Mouse (Mus musculus) hindbrain, embryonic 13.5 days (tissue): ENCODE results near the gene Fam83b. TPM values are rescaled to one million over a fixed set of nuclear protein-coding genes. Genes with fewer than 3 reads are reported as not detected.
A peak's percentile ranks its signal among the peaks of the same experiment; 100 is the strongest.

Experiments
- ATAC-seq: fragments of 200-750 bp; cut with Nextera tagmentation; 2 replicates; pipeline ENCODE4 v1.8.0; 2017; ENCODE audit warnings: moderate TSS enrichment; ENCODE audit not compliant: low FRiP score
- H3K27ac ChIP-seq: fragments of 300-500 bp; sonication (generic); 2 replicates; pipeline ENCODE4 v1.5.1; 2015; ENCODE audit warnings: inconsistent platforms, mild to moderate bottlenecking, moderate library complexity
- H3K27me3 ChIP-seq: fragments of 300-500 bp; sonication (generic); 2 replicates; pipeline ENCODE4 v1.6.1; 2015; ENCODE audit warnings: mild to moderate bottlenecking, inconsistent platforms
- H3K36me3 ChIP-seq: fragments of 300-500 bp; sonication (generic); 2 replicates; pipeline ENCODE4 v1.6.1; 2015; ENCODE audit warnings: mild to moderate bottlenecking, inconsistent platforms
- H3K4me1 ChIP-seq: fragments of 300-500 bp; sonication (generic); replicated peaks from 2 replicates; pipeline ENCODE4 v1.6.1; 2015; ENCODE audit warnings: inconsistent platforms
- H3K4me2 ChIP-seq: fragments of 300-500 bp; sonication (generic); 2 replicates; pipeline ENCODE4 v1.6.1; 2015; ENCODE audit warnings: inconsistent platforms, mild to moderate bottlenecking, moderate library complexity
- H3K4me3 ChIP-seq: fragments of 300-500 bp; sonication (generic); 2 replicates; pipeline ENCODE4 v1.5.1; 2015; ENCODE audit warnings: mild to moderate bottlenecking, inconsistent platforms
- H3K9ac ChIP-seq: fragments of 300-500 bp; sonication (generic); 2 replicates; pipeline ENCODE4 v1.6.1; 2015; ENCODE audit warnings: mild to moderate bottlenecking, inconsistent platforms
- H3K9me3 ChIP-seq: fragments of 300-500 bp; sonication (generic); 2 replicates; pipeline ENCODE4 v1.6.1; 2016; ENCODE audit warnings: inconsistent platforms
- WGBS: fragments of 180-500 bp; shearing (Covaris S2); methylation state at CpG from one replicate; pipeline ENCODE4 v1.1.7; 2015; 5-methylcytosine and 5-hydroxymethylcytosine counted together
- polyA plus RNA-seq: library from polyadenylated mRNA; unstranded; fragments of >200 nt; fragmentation: Nextera tagmentation; extraction: Ambion mirVana; gene quantifications from 2 replicates; pipeline ENCODE4 v1.2.1, GENCODE M21; 2015

The Fam83b gene
- polyA plus RNA-seq = 0.06 TPM in 1 of 2 replicates, not detected in the other

DNA sequence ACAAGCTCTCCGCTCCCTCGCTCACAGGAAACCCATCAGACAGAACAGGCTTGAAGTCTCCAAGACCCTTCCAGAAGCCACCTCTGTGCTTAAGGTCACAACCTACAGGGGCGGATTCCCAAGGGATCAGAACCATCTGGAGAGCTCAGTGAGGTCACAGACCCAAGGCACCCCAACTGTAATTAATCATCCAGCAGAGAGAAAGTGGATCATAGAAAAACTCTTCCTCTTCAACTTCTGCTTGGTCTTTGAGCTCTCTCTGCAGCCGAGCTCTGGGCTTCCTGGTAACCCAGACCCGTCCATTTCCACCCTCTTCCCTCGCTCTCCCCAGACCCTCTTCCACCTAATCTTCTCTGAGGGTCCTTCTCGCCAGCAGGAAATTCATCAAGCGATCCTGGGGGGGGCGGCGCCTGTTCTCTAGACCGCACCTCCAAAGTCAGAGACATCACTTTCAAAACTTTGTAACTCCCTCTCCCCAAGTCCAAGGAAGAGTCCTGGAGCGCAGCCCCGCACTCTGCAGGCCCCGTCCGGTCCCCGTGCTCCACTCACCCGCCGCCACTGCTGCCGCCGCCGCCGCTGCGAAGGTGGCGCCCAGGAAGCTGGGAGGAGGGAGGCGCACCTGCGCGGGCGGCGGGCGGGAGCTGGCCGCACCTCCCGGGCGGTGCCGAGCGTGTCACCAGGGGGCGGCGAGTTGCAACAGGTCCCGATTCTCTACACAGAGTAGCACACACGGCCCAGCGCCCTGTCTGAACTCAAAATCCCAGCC is at the start of gene Fam83b:
Gene Fam83b (minus strand): TSS at position 602 of the 766 bp plus-strand sequence.
- peak; percentile 73 for ATAC-seq
- H3K9ac ChIP-seq = peak within 1 kb of the TSS; percentile 70
- H3K27me3 ChIP-seq = peaks cover 27% of the 10 kb centered on the region
- WGBS = 5% methylated on average over 40 of the region's 40 CpGs
- peaks cover 16% of the 10 kb centered on the region for H3K4me1 ChIP-seq
- H3K36me3 ChIP-seq = no peaks in the 10 kb centered on the region
- H3K27ac ChIP-seq = no peak within 1 kb of the TSS
- peak within 1 kb of the TSS; percentile 98 for H3K4me2 ChIP-seq
- H3K4me3 ChIP-seq = peak within 1 kb of the TSS; percentile 59
- H3K9me3 ChIP-seq = no peaks in the 10 kb centered on the region

DNA sequence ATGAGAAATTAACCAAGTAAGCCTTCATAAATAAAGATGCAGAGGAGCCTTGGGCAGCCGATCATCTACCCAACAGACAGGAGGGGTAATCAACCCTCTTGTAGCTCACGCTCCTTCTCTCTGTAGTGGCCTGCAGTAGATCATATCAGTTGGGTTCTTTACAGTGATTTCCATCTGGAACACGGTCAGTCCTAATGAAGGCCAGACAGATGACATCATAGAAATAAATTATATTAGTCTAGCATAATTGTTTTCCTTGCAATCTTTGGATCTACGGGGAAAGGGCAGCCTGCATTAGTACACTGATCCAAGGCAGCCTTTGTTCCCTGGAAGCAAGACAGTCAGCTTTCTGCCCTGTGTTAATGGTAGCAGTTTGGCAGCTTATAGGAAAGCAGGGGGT is 47.2 kb upstream of the Fam83b start:
- Histone ChIP-seq H3K27me3 (no peaks in the 10 kb centered on the region), H3K4me2 (no peak overlapping the region), H3K9me3 (no peaks in the 10 kb centered on the region), H3K27ac (no peak overlapping the region), H3K4me1 (no peaks in the 10 kb centered on the region), H3K9ac (no peak overlapping the region), H3K4me3 (no peak overlapping the region), H3K36me3 (no peaks in the 10 kb centered on the region)
- no peak for ATAC-seq
- 82% methylated on average over 4 of the region's 4 CpGs for WGBS

DNA sequence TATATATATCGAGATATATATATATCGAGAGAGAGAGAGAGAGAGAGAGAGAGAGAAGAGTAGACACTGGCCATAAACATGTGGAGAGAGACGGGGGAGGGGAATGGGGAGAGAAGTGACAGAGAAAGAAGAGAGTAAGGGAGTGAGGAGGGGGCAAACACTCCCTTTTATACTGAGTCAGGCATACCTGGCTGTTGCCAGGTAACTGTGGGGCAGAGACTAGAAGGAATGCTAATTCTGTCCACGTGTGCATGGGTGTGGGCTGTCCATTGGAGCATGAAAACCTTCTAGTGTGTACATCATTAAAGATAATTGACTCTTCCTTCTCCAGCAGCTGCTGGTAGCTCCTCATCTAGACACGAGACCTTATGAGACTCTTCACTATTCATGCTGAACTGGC is 36.8 kb upstream of the Fam83b start:
- H3K4me3 ChIP-seq = no peak overlapping the region
- no peaks in the 10 kb centered on the region for H3K27me3 ChIP-seq
- no peak overlapping the region for H3K4me2 ChIP-seq
- no peaks in the 10 kb centered on the region for H3K36me3 ChIP-seq
- H3K4me1 ChIP-seq = no peaks in the 10 kb centered on the region
- no peak overlapping the region for H3K9ac ChIP-seq
- no peaks in the 10 kb centered on the region for H3K9me3 ChIP-seq
- 72% methylated on average over 5 of the region's 5 CpGs for WGBS
- no peak overlapping the region for H3K27ac ChIP-seq
- ATAC-seq = no peak

GRCm38 (mm10) chr9:76602874-76603273 is 36.0 kb upstream of the Fam83b start:
- Histone ChIP-seq H3K9ac (no peak overlapping the region), H3K27ac (no peak overlapping the region), H3K9me3 (no peaks in the 10 kb centered on the region), H3K4me1 (no peaks in the 10 kb centered on the region), H3K4me3 (no peak overlapping the region), H3K36me3 (no peaks in the 10 kb centered on the region), H3K27me3 (no peaks in the 10 kb centered on the region), H3K4me2 (no peak overlapping the region)
- WGBS = 89% methylated on average over 2 of the region's 2 CpGs
- ATAC-seq = no peak

GRCm38 (mm10) chr9:76597395-76597794 is 30.5 kb upstream of the Fam83b start:
- Histone ChIP-seq H3K36me3 (no peaks in the 10 kb centered on the region), H3K9me3 (no peaks in the 10 kb centered on the region), H3K27me3 (no peaks in the 10 kb centered on the region), H3K4me2 (no peak overlapping the region), H3K4me1 (no peaks in the 10 kb centered on the region), H3K4me3 (no peak overlapping the region), H3K9ac (no peak overlapping the region), H3K27ac (no peak overlapping the region)
- ATAC-seq = no peak
- WGBS = 85% methylated on average over 4 of the region's 4 CpGs

DNA sequence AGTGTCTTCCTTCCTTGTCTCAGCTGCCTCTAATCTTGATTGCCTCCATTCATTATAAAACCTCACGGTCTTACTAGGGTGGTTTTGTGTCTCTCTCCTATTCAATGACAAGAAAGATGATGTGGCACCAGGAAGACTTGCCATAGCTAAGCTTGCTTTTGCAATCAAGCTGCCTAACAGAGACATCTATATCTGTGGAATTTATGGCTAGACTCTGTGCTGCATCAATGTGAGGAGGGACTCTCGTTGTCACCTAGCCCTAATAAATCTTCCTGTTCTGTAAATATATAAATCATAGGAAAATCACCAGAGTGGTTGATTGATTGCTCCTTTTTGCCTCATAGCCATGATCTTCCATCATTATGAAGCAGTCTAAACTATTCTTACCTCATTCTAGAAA is 26.9 kb upstream of the Fam83b start:
- H3K9ac ChIP-seq = no peak overlapping the region
- no peak overlapping the region for H3K4me3 ChIP-seq
- H3K27me3 ChIP-seq = no peaks in the 10 kb centered on the region
- H3K9me3 ChIP-seq = no peaks in the 10 kb centered on the region
- H3K36me3 ChIP-seq = no peaks in the 10 kb centered on the region
- 70% methylated on average over 2 of the region's 2 CpGs for WGBS
- H3K4me2 ChIP-seq = no peak overlapping the region
- H3K27ac ChIP-seq = no peak overlapping the region
- ATAC-seq = no peak
- H3K4me1 ChIP-seq = no peaks in the 10 kb centered on the region

DNA sequence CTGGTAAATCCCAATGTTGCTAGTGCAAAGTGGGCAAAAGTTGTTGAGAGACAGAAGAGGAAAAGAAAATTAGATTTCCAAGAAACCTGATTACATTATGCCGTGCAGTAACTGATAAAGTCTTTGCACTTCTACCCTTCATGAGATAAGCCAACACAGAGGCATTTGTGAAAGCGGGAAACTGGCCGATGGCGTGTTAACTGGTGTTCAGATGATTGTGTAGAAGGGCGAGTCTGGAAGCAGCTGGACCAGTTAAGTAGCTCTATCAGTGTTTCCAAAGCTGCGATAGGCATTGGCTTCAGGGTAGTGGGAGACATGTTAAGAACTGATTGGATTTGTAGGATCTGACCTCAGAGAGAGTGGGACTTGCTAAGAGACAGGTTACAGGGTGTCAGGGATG is 17.0 kb upstream of the Fam83b start:
- Histone ChIP-seq H3K4me1 (no peaks in the 10 kb centered on the region), H3K27ac (no peak overlapping the region), H3K36me3 (no peaks in the 10 kb centered on the region), H3K9me3 (no peaks in the 10 kb centered on the region), H3K27me3 (no peaks in the 10 kb centered on the region), H3K9ac (no peak overlapping the region), H3K4me3 (no peak overlapping the region), H3K4me2 (no peak overlapping the region)
- no peak for ATAC-seq
- 86% methylated on average over 6 of the region's 6 CpGs for WGBS

DNA sequence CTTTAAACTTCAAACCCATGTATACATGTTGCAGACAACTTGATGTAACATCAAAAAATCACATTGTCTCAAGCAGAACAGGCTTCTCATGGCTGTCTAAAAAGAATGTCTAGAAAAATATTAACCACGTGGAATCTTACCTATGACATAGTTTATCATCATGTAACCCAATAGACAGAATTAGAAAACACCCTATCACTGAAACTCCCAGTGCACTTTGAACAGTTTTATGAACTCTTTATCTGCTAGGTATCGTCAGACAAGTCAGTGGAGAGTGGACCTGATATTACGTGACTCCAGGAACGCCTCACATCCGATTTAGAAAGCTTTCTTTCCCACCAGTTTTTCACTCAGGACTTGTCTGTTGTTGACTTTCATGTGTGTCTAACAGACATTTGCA is 15.1 kb upstream of the Fam83b start:
- no peaks in the 10 kb centered on the region for H3K4me1 ChIP-seq
- H3K9me3 ChIP-seq = no peaks in the 10 kb centered on the region
- H3K27ac ChIP-seq = no peak overlapping the region
- ATAC-seq = no peak
- H3K36me3 ChIP-seq = no peaks in the 10 kb centered on the region
- H3K4me2 ChIP-seq = no peak overlapping the region
- 89% methylated on average over 5 of the region's 5 CpGs for WGBS
- no peak overlapping the region for H3K9ac ChIP-seq
- no peaks in the 10 kb centered on the region for H3K27me3 ChIP-seq
- H3K4me3 ChIP-seq = no peak overlapping the region

DNA sequence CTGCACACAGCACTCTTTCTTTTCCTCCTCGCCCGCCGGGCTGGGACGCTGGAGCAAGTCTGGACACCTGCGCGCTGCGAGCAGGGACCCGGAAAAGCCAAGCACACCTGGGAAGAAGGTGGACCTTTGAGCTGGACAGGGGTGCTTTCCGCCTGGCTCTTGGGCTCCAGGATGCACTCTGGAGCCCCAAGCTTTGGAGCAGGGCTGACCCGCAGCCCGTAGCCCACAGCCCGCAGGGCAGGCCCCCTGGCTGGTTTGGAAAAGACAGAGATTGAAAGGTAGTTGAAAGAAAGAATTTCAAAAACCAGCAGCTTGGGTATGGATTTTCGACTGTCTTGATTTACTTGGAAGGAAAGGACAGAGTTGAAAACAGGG is 352 bp upstream of the Fam83b start:
- Histone ChIP-seq H3K36me3 (no peaks in the 10 kb centered on the region), H3K9ac (peak overlapping the region; percentile 70), H3K4me3 (peak overlapping the region; percentile 59), H3K27me3 (peaks cover 27% of the 10 kb centered on the region), H3K4me1 (peaks cover 16% of the 10 kb centered on the region), H3K4me2 (peak overlapping the region; percentile 98), H3K27ac (no peak overlapping the region), H3K9me3 (no peaks in the 10 kb centered on the region)
- WGBS = 3% methylated on average over 13 of the region's 13 CpGs
- ATAC-seq = 0 out of 2 replicates have a peak, but pooled peaks have one; percentile 3

DNA sequence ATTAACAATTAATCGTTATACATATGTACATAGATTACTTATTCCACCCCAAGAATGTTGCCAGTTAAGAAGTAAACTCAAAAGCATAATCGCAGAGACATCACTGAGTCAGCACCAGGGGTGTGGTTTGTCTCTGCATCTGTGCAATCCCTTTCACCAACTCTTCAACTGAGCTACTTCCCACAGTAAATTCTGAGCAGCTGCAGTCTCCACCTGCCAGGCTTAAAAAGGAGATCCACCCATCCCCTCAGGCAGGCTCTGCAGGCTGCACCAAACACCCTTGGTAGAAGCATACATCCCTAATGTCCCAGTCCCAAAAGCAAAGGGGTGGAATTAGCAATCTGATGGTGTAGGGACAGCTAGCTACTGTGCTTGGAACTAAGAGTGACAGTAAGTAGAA is 1.3 kb downstream of the Fam83b start:
- ATAC-seq = no peak
- peaks cover 16% of the 10 kb centered on the region for H3K4me1 ChIP-seq
- no peak overlapping the region for H3K27ac ChIP-seq
- WGBS = 88% methylated on average over 2 of the region's 2 CpGs
- H3K9me3 ChIP-seq = no peaks in the 10 kb centered on the region
- no peaks in the 10 kb centered on the region for H3K36me3 ChIP-seq
- H3K27me3 ChIP-seq = peaks cover 27% of the 10 kb centered on the region
- H3K4me3 ChIP-seq = no peak overlapping the region
- H3K4me2 ChIP-seq = no peak overlapping the region
- H3K9ac ChIP-seq = no peak overlapping the region

- no peak overlapping the region for H3K27ac ChIP-seq
- H3K4me1 ChIP-seq = peaks cover 16% of the 10 kb centered on the region
- no peaks in the 10 kb centered on the region for H3K36me3 ChIP-seq
- ATAC-seq = no peak
- peaks cover 27% of the 10 kb centered on the region for H3K27me3 ChIP-seq
- H3K9ac ChIP-seq = no peak overlapping the region
- no peak overlapping the region for H3K4me3 ChIP-seq
- WGBS = 75% methylated on average over 1 of the region's 1 CpGs
- H3K4me2 ChIP-seq = no peak overlapping the region
- no peaks in the 10 kb centered on the region for H3K9me3 ChIP-seq
Observed at GRCm38 (mm10) chr9:76564071-76564470, 2.8 kb downstream of the Fam83b start.

GRCm38 (mm10) chr9:76562794-76563193 is 4.1 kb downstream of the Fam83b start:
- H3K4me1 ChIP-seq = peaks cover 16% of the 10 kb centered on the region
- no peak overlapping the region for H3K4me2 ChIP-seq
- H3K9ac ChIP-seq = no peak overlapping the region
- ATAC-seq = no peak
- H3K27me3 ChIP-seq = peaks cover 16% of the 10 kb centered on the region
- H3K9me3 ChIP-seq = no peaks in the 10 kb centered on the region
- WGBS = 50% methylated on average over 6 of the region's 6 CpGs
- no peak overlapping the region for H3K27ac ChIP-seq
- no peaks in the 10 kb centered on the region for H3K36me3 ChIP-seq
- H3K4me3 ChIP-seq = no peak overlapping the region

- WGBS = 88% methylated on average over 2 of the region's 2 CpGs
- Histone ChIP-seq H3K4me2 (no peak overlapping the region), H3K4me1 (peaks cover 5% of the 10 kb centered on the region; the same call in 1 of the 2 replicates), H3K4me3 (no peak overlapping the region), H3K9me3 (no peaks in the 10 kb centered on the region), H3K27me3 (no peaks in the 10 kb centered on the region), H3K27ac (no peak overlapping the region), H3K9ac (no peak overlapping the region), H3K36me3 (no peaks in the 10 kb centered on the region)
- ATAC-seq = no peak
Observed at GRCm38 (mm10) chr9:76559240-76559639, 7.7 kb downstream of the Fam83b start.
